Comparison of ENCODE assay signal across 8 mouse cellular contexts in the genomic region with DNA sequence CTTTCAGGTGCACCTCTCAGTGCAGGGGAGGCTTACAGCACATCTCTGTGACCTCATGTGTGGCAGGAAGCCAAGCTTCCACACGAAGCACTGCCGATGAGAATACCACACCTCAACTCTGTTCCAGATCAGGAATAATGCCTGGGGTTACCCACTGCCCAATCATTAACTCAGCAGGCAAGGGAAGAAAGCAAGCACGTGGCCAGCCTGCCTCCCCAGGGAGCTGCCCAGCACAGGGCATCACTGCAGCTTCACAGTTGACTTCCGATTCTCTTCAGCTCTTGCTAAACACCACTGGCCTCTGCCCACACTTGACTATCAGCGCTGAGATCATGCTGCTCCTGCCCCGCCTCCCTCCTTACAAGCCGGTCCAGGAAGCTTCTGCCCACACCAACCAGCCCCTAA. TPM values are rescaled to one million over a fixed set of nuclear protein-coding genes. Genes with fewer than 3 reads are reported as not detected.
DNase-seq lines count a peak whose midpoint lies in the region; ATAC-seq lines count a peak whose summit lies in the region.

No protein-coding gene starts in this region.

- H3K27ac ChIP-seq in brown adipose tissue, adult 24 weeks (replicated peaks; ENCODE audit: low read depth, low read length) = peak overlapping the region; percentile 20; the same call in 1 of the 2 replicates
- no peak overlapping the region for H3K27ac ChIP-seq in intestine, embryonic 16.5 days (ENCODE audit: low read length)

- H3K27me3 ChIP-seq in intestine, embryonic 16.5 days (replicated peaks; ENCODE audit: control insufficient read depth, insufficient read depth, low read length) = no peaks in the 10 kb centered on the region

- 18% methylated on average over 7 of the region's 7 CpGs for WGBS in intestine, embryonic 16.5 days

- H3K9ac ChIP-seq in intestine, embryonic 16.5 days (ENCODE audit: low read depth, low read length) = no peak overlapping the region

- peaks cover 21% of the 10 kb centered on the region for H3K4me1 ChIP-seq in brown adipose tissue, adult 24 weeks (ENCODE audit: control insufficient read depth, insufficient read depth, insufficient read length, low read length)
- H3K4me1 ChIP-seq in intestine, embryonic 16.5 days (ENCODE audit: control insufficient read depth, insufficient read depth, low read length) = peaks cover 13% of the 10 kb centered on the region

- H3K4me2 ChIP-seq in intestine, embryonic 16.5 days (ENCODE audit: low read depth, low read length) = no peak overlapping the region

- DNase-seq in 3134 (ENCODE audit: extremely low read depth, insufficient read length, low spot score) (peak; percentile 77), 416B (ENCODE audit: low read depth) (peak; percentile 96)
- DNase-seq in heart, adult 11 months = peak; percentile 97
- peak; percentile 74 to 85 for DNase-seq in lung, adult 18-20 months
- no peak for DNase-seq in c-Kit-positive CD71-positive TER-119-positive erythroid progenitor cells, embryonic 14.5 days (ENCODE audit: low spot score)

- peak; percentile 91 for ATAC-seq in intestine, embryonic 16.5 days
- peak; percentile 95 for ATAC-seq in neutrophil, adult 5-6 weeks (ENCODE audit: extremely low read depth, insufficient number of reproducible peaks, low FRiP score, poor library complexity, severe bottlenecking)

- H3K9me3 ChIP-seq in intestine, embryonic 16.5 days (ENCODE audit: control insufficient read depth, low read length) = no peaks in the 10 kb centered on the region

- no peaks in the 10 kb centered on the region; the same call in 1 of the 2 replicates for H3K36me3 ChIP-seq in intestine, embryonic 16.5 days (ENCODE audit: control insufficient read depth, insufficient read depth, low read length)

- no peak overlapping the region for H3K4me3 ChIP-seq in brown adipose tissue, adult 24 weeks (ENCODE audit: insufficient read depth, low read depth, low read length)
- no peak overlapping the region for H3K4me3 ChIP-seq in intestine, embryonic 16.5 days (ENCODE audit: low read length)

RNA-seq across cellular contexts. Expression of gene Bptf, which starts 7.6 kb away (rescaled TPM):
- 11.2 and 12.0 TPM in 2 replicates for polyA plus RNA-seq in brown adipose tissue, adult 24 weeks (2012; ENCODE audit: insufficient read depth, insufficient read length, missing spikeins)
- 16.8 and 19.1 TPM in 2 replicates for polyA plus RNA-seq in intestine, embryonic 16.5 days (2015; fragmentation: Nextera tagmentation; extraction: Ambion mirVana)
- total RNA-seq in neutrophil, adult 5-6 weeks (2017) = 143 and 150 TPM in 2 replicates
